Mouse (Mus musculus): ENCODE data around the gene Scaf4. TPM values are rescaled to one million over a fixed set of nuclear protein-coding genes. Genes with fewer than 3 reads are reported as not detected.
A peak's percentile ranks its signal among the peaks of the same experiment; 100 is the strongest.

The Scaf4 gene
- 64.5 and 82.0 TPM in 2 replicates for polyA plus RNA-seq (2012; ENCODE audit: insufficient read depth, low replicate concordance)

- Histone ChIP-seq H3K4me1 (peaks cover 50% of the 10 kb centered on the region), H3K27me3 (replicated peaks) (peaks cover 2% of the 10 kb centered on the region), H3K9me3 (peaks cover 7% of the 10 kb centered on the region; the same call in 1 of the 2 replicates), H3K36me3 (replicated peaks; ENCODE audit: low read length) (peaks cover 3% of the 10 kb centered on the region), H3K4me3 (replicated peaks) (peak within 1 kb of the TSS; percentile 98)
- no peak for TF ChIP-seq FLI1 (IDR thresholded peaks at IDR 0.05; ENCODE audit: low read length)
Observed at GRCm38 (mm10) chr16:90283905-90284891, at the start of gene Scaf4. Gene Scaf4, minus strand, starts transcription at chr16:90284503.

GRCm38 (mm10) chr16:90332553-90332952 is 48.2 kb upstream of the Scaf4 start:
- Histone ChIP-seq H3K36me3 (replicated peaks; ENCODE audit: low read length) (no peaks in the 10 kb centered on the region), H3K4me3 (replicated peaks) (no peak overlapping the region), H3K9me3 (0 out of 2 replicates have a peak, but pooled peaks cover 7% of the 10 kb centered on the region), H3K4me1 (no peaks in the 10 kb centered on the region), H3K27me3 (replicated peaks) (peaks cover 13% of the 10 kb centered on the region)
- TF ChIP-seq FLI1 (IDR thresholded peaks at IDR 0.05; ENCODE audit: low read length) (no peak), GATA1 (IDR thresholded peaks at IDR 0.05; ENCODE audit: borderline replicate concordance, low read length) (no peak)

- 0 out of 2 replicates have a peak, but pooled peaks cover 4% of the 10 kb centered on the region for H3K9me3 ChIP-seq
- no peaks in the 10 kb centered on the region for H3K36me3 ChIP-seq (replicated peaks; ENCODE audit: low read length)
- H3K4me3 ChIP-seq (replicated peaks), result no peak overlapping the region
- no peak for TF ChIP-seq GATA1 (IDR thresholded peaks at IDR 0.05; ENCODE audit: borderline replicate concordance, low read length)
- no peak for TF ChIP-seq FLI1 (IDR thresholded peaks at IDR 0.05; ENCODE audit: low read length)
- H3K4me1 ChIP-seq, result no peaks in the 10 kb centered on the region
- H3K27me3 ChIP-seq (replicated peaks), result peaks cover 11% of the 10 kb centered on the region
Observed at GRCm38 (mm10) chr16:90330979-90331378, 46.7 kb upstream of the Scaf4 start.

- Histone ChIP-seq H3K9me3 (0 out of 2 replicates have a peak, but pooled peaks cover 4% of the 10 kb centered on the region), H3K4me3 (replicated peaks) (no peak overlapping the region), H3K36me3 (replicated peaks; ENCODE audit: low read length) (no peaks in the 10 kb centered on the region), H3K4me1 (no peaks in the 10 kb centered on the region), H3K27me3 (replicated peaks) (peaks cover 9% of the 10 kb centered on the region)
- TF ChIP-seq GATA1 (IDR thresholded peaks at IDR 0.05; ENCODE audit: borderline replicate concordance, low read length), result no peak
- no peak for TF ChIP-seq FLI1 (IDR thresholded peaks at IDR 0.05; ENCODE audit: low read length)
Observed at GRCm38 (mm10) chr16:90329511-90329910, 45.2 kb upstream of the Scaf4 start.

GRCm38 (mm10) chr16:90322850-90323528 is 38.7 kb upstream of the Scaf4 start:
- Histone ChIP-seq H3K4me3 (replicated peaks) (no peak overlapping the region), H3K36me3 (replicated peaks; ENCODE audit: low read length) (no peaks in the 10 kb centered on the region)

GRCm38 (mm10) chr16:90319321-90319720 is 35.0 kb upstream of the Scaf4 start:
- Histone ChIP-seq H3K4me1 (peaks cover 7% of the 10 kb centered on the region; the same call in 1 of the 2 replicates), H3K27me3 (replicated peaks) (peaks cover 10% of the 10 kb centered on the region), H3K9me3 (peaks cover 21% of the 10 kb centered on the region), H3K36me3 (replicated peaks; ENCODE audit: low read length) (no peaks in the 10 kb centered on the region), H3K4me3 (replicated peaks) (no peak overlapping the region)
- TF ChIP-seq FLI1 (IDR thresholded peaks at IDR 0.05; ENCODE audit: low read length) (no peak), GATA1 (IDR thresholded peaks at IDR 0.05; ENCODE audit: borderline replicate concordance, low read length) (no peak)

More at GRCm38 (mm10) chr16:90322850-90323528, 38.7 kb upstream of the Scaf4 start:
- H3K4me1 ChIP-seq, result peaks cover 3% of the 10 kb centered on the region; the same call in 1 of the 2 replicates
- peaks cover 10% of the 10 kb centered on the region for H3K27me3 ChIP-seq (replicated peaks)
- H3K9me3 ChIP-seq, result 0 out of 2 replicates have a peak, but pooled peaks cover 4% of the 10 kb centered on the region
- TF ChIP-seq GATA1 (IDR thresholded peaks at IDR 0.05; ENCODE audit: borderline replicate concordance, low read length), result no peak
- no peak for TF ChIP-seq FLI1 (IDR thresholded peaks at IDR 0.05; ENCODE audit: low read length)

- H3K27me3 ChIP-seq (replicated peaks), result peaks cover 10% of the 10 kb centered on the region
- H3K36me3 ChIP-seq (replicated peaks; ENCODE audit: low read length), result no peaks in the 10 kb centered on the region
- no peak overlapping the region for H3K4me3 ChIP-seq (replicated peaks)
- H3K4me1 ChIP-seq, result peaks cover 7% of the 10 kb centered on the region; the same call in 1 of the 2 replicates
- TF ChIP-seq FLI1 (IDR thresholded peaks at IDR 0.05; ENCODE audit: low read length) (no peak), GATA1 (IDR thresholded peaks at IDR 0.05; ENCODE audit: borderline replicate concordance, low read length) (no peak)
- H3K9me3 ChIP-seq, result peaks cover 21% of the 10 kb centered on the region
Observed at GRCm38 (mm10) chr16:90318372-90318926, 34.1 kb upstream of the Scaf4 start.

GRCm38 (mm10) chr16:90317777-90318176 is 33.5 kb upstream of the Scaf4 start:
- H3K4me3 ChIP-seq (replicated peaks), result no peak overlapping the region
- TF ChIP-seq FLI1 (IDR thresholded peaks at IDR 0.05; ENCODE audit: low read length) (no peak), GATA1 (IDR thresholded peaks at IDR 0.05; ENCODE audit: borderline replicate concordance, low read length) (no peak)
- peaks cover 10% of the 10 kb centered on the region for H3K27me3 ChIP-seq (replicated peaks)
- H3K4me1 ChIP-seq, result peaks cover 4% of the 10 kb centered on the region; the same call in 1 of the 2 replicates
- H3K36me3 ChIP-seq (replicated peaks; ENCODE audit: low read length), result no peaks in the 10 kb centered on the region
- H3K9me3 ChIP-seq, result peaks cover 21% of the 10 kb centered on the region

- TF ChIP-seq GATA1 (IDR thresholded peaks at IDR 0.05; ENCODE audit: borderline replicate concordance, low read length), result no peak
- no peak for TF ChIP-seq FLI1 (IDR thresholded peaks at IDR 0.05; ENCODE audit: low read length)
- Histone ChIP-seq H3K27me3 (replicated peaks) (peaks cover 10% of the 10 kb centered on the region), H3K36me3 (replicated peaks; ENCODE audit: low read length) (no peaks in the 10 kb centered on the region), H3K4me3 (replicated peaks) (no peak overlapping the region), H3K9me3 (peaks cover 21% of the 10 kb centered on the region), H3K4me1 (peaks cover 4% of the 10 kb centered on the region; the same call in 1 of the 2 replicates)
Observed at GRCm38 (mm10) chr16:90315881-90316280, 31.6 kb upstream of the Scaf4 start.

Measured in megakaryocyte, embryonic 14.5 days (primary cell).